ENCODE assay signal across 7 mouse cellular contexts in genomic region chr11:114472501-114473260, GRCm38 (mm10).
DNase-seq lines count a peak whose midpoint lies in the region; ATAC-seq and TF ChIP-seq lines count a peak whose summit lies in the region.

No protein-coding gene starts in this region.

- no peaks in the 10 kb centered on the region for H3K9me3 ChIP-seq in neural tube, embryonic 11.5 days (ENCODE audit: control insufficient read depth, low read length)
- H3K9me3 ChIP-seq in forebrain, embryonic 12.5 days, result no peaks in the 10 kb centered on the region

- no peak overlapping the region for H3K27ac ChIP-seq in neural tube, embryonic 11.5 days (ENCODE audit: low read depth, low read length)
- peak overlapping the region; percentile 4; the same call in 1 of the 2 replicates for H3K27ac ChIP-seq in forebrain, embryonic 12.5 days
- no peak overlapping the region for H3K27ac ChIP-seq in gastrocnemius, adult 2 months

- ATAC-seq in neural tube, embryonic 11.5 days (ENCODE audit: insufficient read depth, low FRiP score, low TSS enrichment), result peak; percentile 54; the same call in 1 of the 2 replicates
- peak; percentile 24; the same call in 1 of the 2 replicates for ATAC-seq in forebrain, embryonic 12.5 days (ENCODE audit: low FRiP score)

- DNase-seq in neural tube, embryonic 11.5 days (ENCODE audit: low spot score), result peak; percentile 43
- no peak for DNase-seq in neural tube, embryonic 10.5 days (ENCODE audit: extremely low spot score, low spot score)
- peak; percentile 43 for DNase-seq in left cerebral cortex, postnatal 4 days
- DNase-seq in right cerebral cortex, postnatal 4 days, result peak; percentile 30
- DNase-seq in Muller cell, postnatal 12 days (ENCODE audit: inconsistent ontology term), result no peak
- no peak for DNase-seq in gastrocnemius, adult 2 months

- no peak overlapping the region for H3K4me3 ChIP-seq in neural tube, embryonic 11.5 days (ENCODE audit: low read depth, low read length)
- no peak overlapping the region for H3K4me3 ChIP-seq in forebrain, embryonic 12.5 days (replicated peaks)
- H3K4me3 ChIP-seq in gastrocnemius, adult 2 months, result no peak overlapping the region

- H3K9ac ChIP-seq in neural tube, embryonic 11.5 days (ENCODE audit: low read length), result no peak overlapping the region
- no peak overlapping the region for H3K9ac ChIP-seq in forebrain, embryonic 12.5 days

- no peaks in the 10 kb centered on the region for H3K27me3 ChIP-seq in neural tube, embryonic 11.5 days (ENCODE audit: control insufficient read depth, insufficient read depth, low read length)
- peaks cover 31% of the 10 kb centered on the region for H3K27me3 ChIP-seq in forebrain, embryonic 12.5 days

- peaks cover 20% of the 10 kb centered on the region for H3K4me1 ChIP-seq in neural tube, embryonic 11.5 days (ENCODE audit: control insufficient read depth, insufficient read depth, low read length)
- peaks cover 42% of the 10 kb centered on the region for H3K4me1 ChIP-seq in forebrain, embryonic 12.5 days

- 11% methylated on average over 22 of the region's 22 CpGs for WGBS in neural tube, embryonic 11.5 days
- whole genome bisulfite sequencing in forebrain, embryonic 12.5 days, result 13% methylated on average over 22 of the region's 22 CpGs

- H3K36me3 ChIP-seq in neural tube, embryonic 11.5 days (ENCODE audit: control insufficient read depth, insufficient read depth, low read length), result no peaks in the 10 kb centered on the region
- H3K36me3 ChIP-seq in forebrain, embryonic 12.5 days (replicated peaks), result no peaks in the 10 kb centered on the region

- intact Hi-C loops in left cerebral cortex, postnatal 4 days (cut with DNase I), result loop anchor here (10.0 kb wide), 1 partner anchor 398 kb away; no protein-coding TSS in a partner anchor
- intact Hi-C loops in gastrocnemius, adult 2 months (cut with DNase I), result no loop called here

- H3K4me2 ChIP-seq in neural tube, embryonic 11.5 days (ENCODE audit: low read depth), result peak overlapping the region; percentile 8; the same call in 1 of the 2 replicates
- peak overlapping the region; percentile 20 for H3K4me2 ChIP-seq in forebrain, embryonic 12.5 days

- no peak for TF ChIP-seq CTCF in gastrocnemius, adult 2 months (IDR thresholded peaks at IDR 0.05)

Comparison
In these comparisons a context has a peak if more than half of its experiments do, and no peak if none do; other contexts are left out.
1. DNase-seq: peak in neural tube, embryonic 11.5 days (single experiment), left cerebral cortex, postnatal 4 days (single experiment) and right cerebral cortex, postnatal 4 days (single experiment); none in neural tube, embryonic 10.5 days (single experiment), Muller cell, postnatal 12 days (single experiment) and gastrocnemius, adult 2 months (single experiment).